Comparison of ENCODE assay signal across 14 mouse cellular contexts in genomic region chr1:51856946-51857345, GRCm38 (mm10).
"Had no signal": no experiment of that assay in that cellular context is flagged by ENCODE, and none has a peak within 500 bp of the region (broad histone marks: within the 10 kb centered on the region; RNA-seq: fewer than 3 reads in every experiment).

No protein-coding gene starts in this region.

- ATAC-seq: hindbrain, postnatal 0 days had no signal

- H3K4me3 ChIP-seq: limb, embryonic 13.5 days; neural tube, embryonic 12.5 days; stomach, embryonic 15.5 days had no signal

- H3K27me3 ChIP-seq: limb, embryonic 13.5 days; neural tube, embryonic 12.5 days; stomach, embryonic 15.5 days had no signal

- H3K9me3 ChIP-seq: limb, embryonic 13.5 days; neural tube, embryonic 12.5 days; stomach, embryonic 15.5 days had no signal

- H3K27ac ChIP-seq: hindbrain, postnatal 0 days; limb, embryonic 13.5 days; neural tube, embryonic 12.5 days had no signal

- H3K9ac ChIP-seq: limb, embryonic 13.5 days; lung, embryonic 14.5 days; neural tube, embryonic 12.5 days; stomach, embryonic 15.5 days had no signal

- H3K4me2 ChIP-seq: limb, embryonic 13.5 days; lung, embryonic 14.5 days; neural tube, embryonic 12.5 days; stomach, embryonic 15.5 days had no signal

- DNase-seq: kidney, adult 8-10 months; kidney, postnatal 36 days; layer of hippocampus, adult 9-11 months; layer of hippocampus, postnatal 36 days; left cerebral cortex, postnatal 4 days; lung, embryonic 14.5 days; midbrain, embryonic 14.5 days; right cerebral cortex, postnatal 4 days; thymus, adult 2 months; thymus, postnatal 25 days had no signal

- H3K36me3 ChIP-seq: stomach, embryonic 15.5 days had no signal
